Mouse (Mus musculus): ENCODE data around the gene Brip1. TPM values are rescaled to one million over a fixed set of nuclear protein-coding genes. Genes with fewer than 3 reads are reported as not detected.
A peak's percentile ranks its signal among the peaks of the same experiment; 100 is the strongest.
"Not testable (repeated sequence)": the region's sequence is repeated elsewhere in the genome, so short reads cannot be mapped to it uniquely, and the experiment has no call there.

Brip1 gene
- polyA plus RNA-seq, 1 experiment from 2014 or later, result 5.0 TPM

DNA sequence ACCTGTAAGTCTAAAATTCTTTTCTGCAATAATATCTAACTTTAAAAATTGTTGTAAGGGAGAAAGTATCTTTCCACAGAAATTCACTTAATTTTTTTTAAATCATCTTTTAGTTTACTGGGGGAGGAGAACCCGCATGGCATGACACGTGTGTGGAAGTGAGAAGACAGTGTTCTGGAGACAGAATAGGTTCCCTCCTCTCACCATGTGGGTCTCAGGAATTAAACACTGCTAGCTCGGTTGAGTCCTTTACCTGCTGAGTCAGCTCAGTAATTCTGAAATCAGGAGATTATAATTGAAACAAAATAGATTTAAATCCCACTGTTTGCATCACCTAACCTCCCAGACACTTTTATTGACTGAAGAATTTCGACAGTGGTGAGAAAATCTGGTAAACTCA, 1.3 kb downstream of the Brip1 start:
- Histone ChIP-seq H3K9me3 (no peaks in the 10 kb centered on the region), H3K36me3 (peaks cover 45% of the 10 kb centered on the region), H3K9ac (peak overlapping the region; percentile 84), H3K27ac (replicated peaks) (no peak overlapping the region), H3K27me3 (replicated peaks) (no peaks in the 10 kb centered on the region), H3K4me3 (peak overlapping the region; percentile 94), H3K4me2 (peak overlapping the region; percentile 79), H3K4me1 (peaks cover 20% of the 10 kb centered on the region)
- 53% methylated on average over 4 of the region's 4 CpGs for WGBS
- ATAC-seq (ENCODE audit: extremely low read depth, insufficient number of reproducible peaks, low FRiP score, low TSS enrichment), result no peak

DNA sequence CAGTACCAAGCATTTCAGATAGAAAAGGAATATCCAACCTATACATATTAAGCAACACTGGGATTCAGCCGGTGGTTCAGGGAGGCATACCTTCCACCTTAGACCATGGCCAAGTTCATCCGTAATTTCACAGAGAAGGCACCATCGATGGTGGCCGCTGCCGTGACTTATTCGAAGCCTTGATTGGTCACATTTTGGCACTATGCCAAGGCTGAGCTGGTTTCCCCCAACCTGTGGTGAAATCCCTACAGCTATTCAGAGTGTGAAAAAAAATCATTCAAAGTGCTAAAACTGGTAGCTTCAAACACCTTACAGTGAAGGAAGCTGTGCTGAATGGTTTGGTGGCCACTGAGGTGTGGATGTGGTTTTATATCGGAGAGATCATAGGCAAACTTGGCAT, 15.8 kb downstream of the Brip1 start:
- not testable (repeated sequence) for ATAC-seq (ENCODE audit: extremely low read depth, insufficient number of reproducible peaks, low FRiP score, low TSS enrichment); H3K4me2 ChIP-seq; H3K36me3 ChIP-seq; H3K9me3 ChIP-seq; H3K27me3 ChIP-seq (replicated peaks); H3K27ac ChIP-seq (replicated peaks); H3K9ac ChIP-seq; H3K4me1 ChIP-seq; H3K4me3 ChIP-seq
- WGBS, result 84% methylated on average over 7 of the region's 7 CpGs

DNA sequence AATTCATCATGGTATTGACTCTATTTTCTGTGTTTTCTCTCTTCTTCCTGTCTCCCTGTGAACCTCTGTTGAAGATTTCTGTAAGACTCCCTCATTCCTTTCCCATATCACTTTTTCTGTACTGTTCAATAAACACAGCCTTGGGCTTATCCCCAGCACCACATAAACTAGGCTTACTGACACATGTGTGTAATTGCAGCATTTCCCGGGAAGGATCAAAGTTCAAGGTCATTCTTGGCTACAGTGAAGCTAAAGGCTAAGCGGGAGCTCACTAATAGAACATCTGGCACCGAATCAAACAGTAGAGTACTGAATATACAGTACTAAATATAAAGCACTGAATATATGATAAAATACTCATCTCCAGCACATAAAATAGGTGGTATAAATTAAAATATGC, 25.2 kb downstream of the Brip1 start:
- Histone ChIP-seq H3K27ac (replicated peaks) (no peak overlapping the region), H3K4me1 (peaks cover under 1% of the 10 kb centered on the region; the same call in 1 of the 2 replicates), H3K9ac (no peak overlapping the region), H3K9me3 (no peaks in the 10 kb centered on the region), H3K27me3 (replicated peaks) (no peaks in the 10 kb centered on the region), H3K4me2 (no peak overlapping the region), H3K4me3 (no peak overlapping the region), H3K36me3 (no peaks in the 10 kb centered on the region)
- 76% methylated on average over 3 of the region's 3 CpGs for WGBS
- no peak for ATAC-seq (ENCODE audit: extremely low read depth, insufficient number of reproducible peaks, low FRiP score, low TSS enrichment)

DNA sequence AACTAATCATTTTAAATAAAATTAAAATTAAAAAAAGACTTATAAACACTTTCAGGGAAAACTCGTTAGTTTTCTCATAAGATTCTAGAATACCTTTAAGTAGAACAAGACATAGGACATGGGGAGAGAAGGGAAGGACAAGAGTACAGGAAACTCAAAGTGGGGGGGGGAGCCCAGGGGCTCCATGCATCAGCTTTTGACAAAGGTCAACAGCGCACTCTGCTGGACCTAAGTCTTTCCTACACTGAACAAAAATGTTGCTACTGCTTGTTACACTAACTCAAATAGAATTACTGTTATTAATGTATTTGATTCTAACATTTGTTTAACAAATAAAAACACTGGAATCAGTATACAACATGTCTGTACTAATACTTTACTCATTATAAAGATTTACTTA, 26.8 kb downstream of the Brip1 start:
- no peaks in the 10 kb centered on the region for H3K36me3 ChIP-seq
- H3K27ac ChIP-seq (replicated peaks), result no peak overlapping the region
- no peaks in the 10 kb centered on the region for H3K9me3 ChIP-seq
- 45% methylated on average over 2 of the region's 2 CpGs for WGBS
- no peak overlapping the region for H3K4me2 ChIP-seq
- no peak for ATAC-seq (ENCODE audit: extremely low read depth, insufficient number of reproducible peaks, low FRiP score, low TSS enrichment)
- H3K27me3 ChIP-seq (replicated peaks), result no peaks in the 10 kb centered on the region
- H3K4me1 ChIP-seq, result peaks cover 3% of the 10 kb centered on the region
- no peak overlapping the region for H3K4me3 ChIP-seq
- no peak overlapping the region for H3K9ac ChIP-seq

DNA sequence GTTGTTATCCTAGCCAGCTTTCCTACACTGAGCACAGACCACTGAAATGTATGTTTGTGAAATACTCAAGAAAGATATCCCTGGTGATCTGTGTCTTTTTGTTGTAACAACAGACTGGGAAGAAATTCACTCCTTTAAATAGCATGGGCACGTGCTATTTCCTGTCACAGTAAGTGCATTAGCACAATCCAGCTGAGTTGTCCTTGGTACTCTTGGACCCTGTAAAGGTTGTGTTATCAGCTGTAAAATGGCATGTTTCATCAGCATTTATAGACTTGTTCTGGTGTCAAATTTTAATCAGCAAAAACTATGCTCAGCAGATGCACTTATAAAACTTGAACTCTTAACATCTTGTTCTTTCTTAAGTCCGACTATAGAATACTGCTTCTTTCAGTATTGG, 30.2 kb downstream of the Brip1 start:
- Histone ChIP-seq H3K9ac (no peak overlapping the region), H3K4me2 (no peak overlapping the region), H3K4me1 (peaks cover 3% of the 10 kb centered on the region), H3K27me3 (replicated peaks) (no peaks in the 10 kb centered on the region), H3K27ac (replicated peaks) (no peak overlapping the region), H3K4me3 (no peak overlapping the region), H3K36me3 (no peaks in the 10 kb centered on the region), H3K9me3 (no peaks in the 10 kb centered on the region)
- 62% methylated on average over 2 of the region's 2 CpGs for WGBS
- ATAC-seq (ENCODE audit: extremely low read depth, insufficient number of reproducible peaks, low FRiP score, low TSS enrichment), result no peak

DNA sequence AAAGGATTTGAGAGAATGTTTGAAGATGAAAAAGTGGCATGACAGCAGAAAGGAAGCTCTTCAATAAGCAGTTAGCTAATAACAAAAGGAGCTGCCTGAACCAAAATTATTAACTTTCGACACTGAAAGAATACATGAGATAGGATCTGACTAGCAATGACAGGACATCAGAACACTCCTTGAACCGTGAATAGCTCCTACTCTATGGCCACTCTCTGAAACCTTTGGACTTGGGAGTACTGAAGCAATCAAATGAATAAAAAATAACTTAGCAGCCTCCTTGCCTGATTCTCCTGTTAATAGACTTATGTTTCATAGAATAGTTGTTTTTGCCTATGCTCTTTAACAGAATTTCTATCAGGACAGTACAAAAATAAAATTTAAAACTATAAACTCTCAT, 40.7 kb downstream of the Brip1 start:
- no peaks in the 10 kb centered on the region for H3K9me3 ChIP-seq
- no peaks in the 10 kb centered on the region for H3K27me3 ChIP-seq (replicated peaks)
- ATAC-seq (ENCODE audit: extremely low read depth, insufficient number of reproducible peaks, low FRiP score, low TSS enrichment), result no peak
- H3K4me1 ChIP-seq, result no peaks in the 10 kb centered on the region
- 67% methylated on average over 2 of the region's 2 CpGs for WGBS
- H3K4me3 ChIP-seq, result no peak overlapping the region
- no peaks in the 10 kb centered on the region for H3K36me3 ChIP-seq
- H3K9ac ChIP-seq, result no peak overlapping the region
- H3K27ac ChIP-seq (replicated peaks), result no peak overlapping the region
- H3K4me2 ChIP-seq, result no peak overlapping the region

DNA sequence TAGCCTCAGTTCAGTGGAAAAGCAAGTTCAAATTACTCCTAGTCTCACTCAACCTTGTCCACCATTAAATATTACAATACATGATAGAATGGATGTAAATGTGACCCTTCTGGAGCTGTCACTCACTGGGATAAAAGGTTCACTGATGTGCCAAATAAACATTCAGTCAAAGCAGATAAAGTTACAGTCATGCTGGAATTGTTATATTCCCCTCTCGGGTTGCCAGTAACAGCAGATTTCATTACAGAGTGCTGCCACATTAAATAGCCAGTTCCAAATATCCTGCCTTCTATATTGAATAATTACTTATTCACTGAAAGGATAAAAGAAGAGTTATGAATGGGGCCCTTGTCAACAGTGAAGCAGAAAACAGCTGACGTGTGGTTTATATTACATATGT, 42.0 kb downstream of the Brip1 start:
- no peaks in the 10 kb centered on the region for H3K4me1 ChIP-seq

DNA sequence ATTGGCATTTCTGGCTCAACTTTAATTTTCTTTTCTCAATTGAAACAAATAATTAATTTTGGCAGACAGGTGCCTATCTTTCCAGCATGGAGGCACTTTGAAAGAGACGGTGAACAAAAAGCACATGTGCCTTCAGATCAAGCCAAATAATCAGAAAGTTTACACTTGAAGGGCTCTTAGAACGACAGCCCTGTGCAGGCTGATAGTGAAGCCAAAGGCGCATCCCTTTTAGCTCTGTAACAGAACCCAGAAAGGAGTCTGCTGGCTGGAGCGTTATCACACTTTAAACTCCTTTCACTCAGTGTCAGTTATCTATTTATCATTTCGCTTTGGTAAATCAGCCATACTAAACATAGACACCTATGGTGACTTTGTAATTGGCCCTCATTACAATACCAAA, 45.4 kb downstream of the Brip1 start:
- Histone ChIP-seq H3K27ac (replicated peaks) (no peak overlapping the region), H3K9ac (no peak overlapping the region), H3K36me3 (peaks cover 3% of the 10 kb centered on the region; the same call in 1 of the 2 replicates), H3K4me2 (no peak overlapping the region), H3K4me3 (no peak overlapping the region), H3K27me3 (replicated peaks) (no peaks in the 10 kb centered on the region), H3K9me3 (no peaks in the 10 kb centered on the region), H3K4me1 (no peaks in the 10 kb centered on the region)
- no peak for ATAC-seq (ENCODE audit: extremely low read depth, insufficient number of reproducible peaks, low FRiP score, low TSS enrichment)
- WGBS, result 50% methylated on average over 5 of the region's 5 CpGs

More for the DNA sequence above, 42.0 kb downstream of the Brip1 start:
- Histone ChIP-seq H3K27ac (replicated peaks) (no peak overlapping the region), H3K36me3 (no peaks in the 10 kb centered on the region), H3K4me2 (no peak overlapping the region), H3K4me3 (no peak overlapping the region), H3K27me3 (replicated peaks) (no peaks in the 10 kb centered on the region), H3K9ac (no peak overlapping the region), H3K9me3 (no peaks in the 10 kb centered on the region)
- WGBS, result 75% methylated on average over 2 of the region's 2 CpGs
- ATAC-seq (ENCODE audit: extremely low read depth, insufficient number of reproducible peaks, low FRiP score, low TSS enrichment), result no peak

DNA sequence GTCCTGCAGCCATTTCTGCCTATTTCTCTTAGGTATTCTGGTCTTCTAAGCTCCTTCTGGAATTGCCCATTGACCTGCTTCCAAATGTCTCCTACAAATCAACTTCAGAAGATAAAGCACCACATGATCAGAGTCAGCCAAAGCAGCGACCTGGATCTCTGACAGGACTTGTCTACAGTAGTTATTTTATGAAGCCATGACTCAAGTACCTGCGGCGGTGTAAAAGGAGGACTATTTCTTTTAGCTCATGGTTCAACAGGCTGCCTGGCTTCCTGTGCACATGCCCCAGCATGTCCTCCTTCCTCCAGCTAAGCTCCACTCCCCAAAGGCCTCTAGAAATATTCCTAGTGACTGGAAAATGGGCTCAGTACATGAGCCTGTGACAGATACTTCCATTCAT, 69.7 kb downstream of the Brip1 start:
- Histone ChIP-seq H3K4me3 (no peak overlapping the region), H3K9ac (no peak overlapping the region), H3K36me3 (0 out of 2 replicates have a peak, but pooled peaks cover 11% of the 10 kb centered on the region), H3K27ac (replicated peaks) (no peak overlapping the region), H3K4me1 (peaks cover 6% of the 10 kb centered on the region; the same call in 1 of the 2 replicates), H3K27me3 (replicated peaks) (no peaks in the 10 kb centered on the region), H3K4me2 (no peak overlapping the region), H3K9me3 (no peaks in the 10 kb centered on the region)
- WGBS, result 60% methylated on average over 3 of the region's 3 CpGs
- no peak for ATAC-seq (ENCODE audit: extremely low read depth, insufficient number of reproducible peaks, low FRiP score, low TSS enrichment)

DNA sequence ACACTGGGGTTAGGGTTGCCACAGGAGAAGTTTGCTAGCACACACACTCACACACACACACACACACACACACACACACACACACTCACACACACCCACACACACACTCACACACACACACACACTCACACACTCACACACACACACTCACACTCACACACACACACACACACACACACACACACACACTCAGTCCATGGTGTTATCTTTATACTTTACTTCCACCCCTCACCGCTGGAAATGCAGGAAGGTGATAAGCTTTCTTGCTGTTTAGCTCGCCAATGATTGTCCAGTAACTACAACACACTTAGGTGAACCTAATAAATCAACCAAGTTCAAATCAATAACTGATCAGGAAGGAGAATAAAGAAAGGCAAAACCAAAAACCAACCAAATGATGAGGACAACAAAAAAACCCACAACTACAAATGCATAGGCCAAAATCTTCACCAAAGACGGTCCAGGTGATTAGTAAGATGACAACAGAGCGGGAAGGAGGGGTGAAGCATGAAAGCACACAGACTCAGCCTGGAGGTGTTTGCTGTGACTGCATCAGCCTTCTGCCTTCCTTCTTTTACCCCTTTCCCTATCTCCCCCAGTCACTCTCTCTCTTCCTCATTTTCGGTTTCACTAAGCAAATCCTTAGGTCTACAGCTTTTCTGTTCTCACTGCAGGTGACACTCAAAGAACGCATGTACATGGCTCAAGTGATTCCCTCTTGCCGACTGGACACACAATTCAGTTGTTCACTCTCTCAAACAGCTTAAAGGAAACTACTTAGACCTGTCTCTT, 83.7 kb downstream of the Brip1 start:
- 72% methylated on average over 7 of the region's 7 CpGs for WGBS
- Histone ChIP-seq H3K4me1 (no peaks in the 10 kb centered on the region), H3K36me3 (no peaks in the 10 kb centered on the region), H3K4me3 (no peak overlapping the region), H3K27me3 (replicated peaks) (no peaks in the 10 kb centered on the region), H3K4me2 (no peak overlapping the region), H3K27ac (replicated peaks) (no peak overlapping the region), H3K9me3 (no peaks in the 10 kb centered on the region), H3K9ac (no peak overlapping the region)
- no peak for ATAC-seq (ENCODE audit: extremely low read depth, insufficient number of reproducible peaks, low FRiP score, low TSS enrichment)

DNA sequence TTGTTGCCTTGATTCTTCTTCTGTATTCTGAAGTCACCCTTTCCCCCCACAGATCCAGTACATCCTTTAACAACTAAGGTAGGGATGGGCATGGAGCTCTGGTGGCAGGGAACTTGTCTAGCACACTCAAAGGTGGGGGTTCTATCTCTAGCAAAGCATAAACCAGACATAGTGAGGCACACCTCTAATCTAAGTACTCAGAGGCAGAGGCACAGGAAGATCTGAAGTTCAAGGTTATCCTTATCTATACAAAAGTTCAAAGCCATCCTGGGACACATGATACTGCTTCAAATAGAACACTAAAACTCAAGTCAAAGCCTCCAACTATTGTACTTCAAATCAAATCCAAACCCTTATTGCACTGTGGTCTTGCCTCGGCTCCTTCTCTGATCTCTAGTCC, 85.0 kb downstream of the Brip1 start:
- 89% methylated on average over 1 of the region's 1 CpGs for WGBS
- Histone ChIP-seq H3K4me3 (no peak overlapping the region), H3K4me2 (no peak overlapping the region), H3K27me3 (replicated peaks) (no peaks in the 10 kb centered on the region), H3K9me3 (no peaks in the 10 kb centered on the region), H3K27ac (replicated peaks) (no peak overlapping the region), H3K9ac (no peak overlapping the region), H3K4me1 (no peaks in the 10 kb centered on the region), H3K36me3 (no peaks in the 10 kb centered on the region)
- ATAC-seq (ENCODE audit: extremely low read depth, insufficient number of reproducible peaks, low FRiP score, low TSS enrichment), result no peak

DNA sequence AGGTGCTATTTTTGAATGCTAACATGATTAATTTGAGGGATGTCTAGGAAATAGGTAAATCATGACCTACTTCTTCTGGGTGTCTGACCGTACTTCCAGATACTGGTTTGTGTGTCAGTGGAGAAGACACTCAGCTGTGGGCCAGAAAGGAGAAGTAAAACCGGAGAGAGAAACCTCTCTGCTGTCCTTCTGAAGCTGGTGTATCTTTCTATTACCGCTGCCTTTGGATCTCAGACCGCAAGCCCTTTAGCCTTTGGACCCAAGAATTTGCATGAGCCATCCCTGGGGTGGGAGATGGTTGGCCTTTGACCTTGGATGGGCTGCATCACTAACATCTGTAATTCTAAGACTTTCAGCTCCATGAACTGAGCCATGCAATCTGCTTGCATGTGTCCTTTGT, 93.7 kb downstream of the Brip1 start:
- Histone ChIP-seq H3K4me1 (no peaks in the 10 kb centered on the region), H3K9me3 (no peaks in the 10 kb centered on the region; the same call in 1 of the 2 replicates), H3K4me2 (no peak overlapping the region), H3K4me3 (no peak overlapping the region), H3K36me3 (peaks cover 24% of the 10 kb centered on the region), H3K27ac (replicated peaks) (no peak overlapping the region), H3K9ac (no peak overlapping the region), H3K27me3 (replicated peaks) (no peaks in the 10 kb centered on the region)
- WGBS, result 89% methylated on average over 4 of the region's 4 CpGs
- no peak for ATAC-seq (ENCODE audit: extremely low read depth, insufficient number of reproducible peaks, low FRiP score, low TSS enrichment)

Measured in heart, embryonic 13.5 days (tissue).